Mouse (Mus musculus) lung, postnatal 4 days (tissue): Measurements from ENCODE around the gene Tex45.

Source experiments
- DNase-seq, 2 experiments: peaks; one replicate each; pipeline ENCODE4 v3.0.0; 2021

Gene Tex45

DNA sequence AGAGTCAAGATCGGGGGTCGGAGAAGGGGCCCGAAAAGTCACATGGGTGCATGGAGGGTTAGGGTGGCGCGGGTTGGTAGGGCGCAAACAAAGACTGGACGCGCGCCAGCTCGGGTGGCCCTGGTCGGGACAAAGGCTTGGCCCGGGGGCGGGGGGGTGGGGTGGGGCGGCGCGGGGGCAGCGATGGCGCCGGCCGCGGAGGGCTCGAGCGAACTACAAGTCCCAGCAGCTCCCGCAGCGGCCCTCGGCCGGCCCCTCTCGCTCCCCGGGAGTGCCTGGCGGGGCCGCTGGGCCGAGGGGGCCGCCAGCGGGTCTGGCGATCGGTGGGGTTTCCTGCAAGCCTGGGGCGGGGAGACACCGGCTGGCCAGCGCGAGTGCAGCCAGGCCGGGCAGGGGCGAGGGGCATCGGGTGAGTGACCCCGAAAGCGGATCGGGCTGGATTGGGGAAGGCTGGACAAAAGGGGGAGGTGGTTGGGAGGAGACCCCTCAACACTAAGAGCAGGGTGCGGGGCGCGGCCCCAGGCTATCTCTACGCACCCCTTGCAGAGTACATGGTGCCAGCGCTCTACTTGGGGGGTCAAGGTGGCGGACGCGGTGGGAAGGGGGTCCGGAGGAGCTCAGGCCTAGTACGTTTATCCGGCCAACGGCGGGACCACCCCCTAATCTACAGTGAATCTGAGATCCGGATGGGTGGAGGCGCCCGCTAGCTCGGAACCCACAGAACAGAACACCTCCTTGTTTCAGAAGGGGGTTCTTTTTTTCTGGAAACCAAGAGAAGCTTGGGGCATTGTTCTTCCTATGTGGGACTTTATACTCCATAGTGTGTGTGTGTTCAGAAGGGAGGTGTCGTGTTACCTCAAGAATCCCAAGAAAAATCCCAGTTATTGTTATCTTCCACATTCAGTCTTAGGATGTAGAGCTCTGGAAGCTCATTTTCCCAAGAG is 22.5 kb downstream of the Tex45 start, which contains the start of gene Zfp358:
Zfp358 (plus strand) TSS at position 238 of the 944 bp plus-strand sequence.
- DNase-seq = peak; percentile 83 to 91

DNA sequence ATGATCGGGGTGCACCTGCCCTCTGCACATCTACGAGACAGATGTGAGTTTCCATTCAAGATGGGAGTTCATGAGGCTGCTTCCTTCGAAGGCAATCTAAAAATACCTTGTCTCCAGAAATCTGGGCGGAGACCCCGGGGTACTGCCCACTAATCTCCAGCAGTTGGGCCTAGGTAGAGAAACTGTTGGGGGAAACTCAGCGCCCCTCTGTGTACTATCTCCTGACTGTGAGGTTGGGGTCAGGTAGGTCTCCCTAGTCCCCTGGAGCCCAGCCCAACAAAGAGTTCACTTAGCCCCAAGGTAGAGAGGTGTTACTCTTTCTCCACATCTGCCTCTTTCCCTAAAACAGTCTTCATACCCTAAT is 23.2 kb downstream of the Tex45 start:
- DNase-seq = no peak

DNA sequence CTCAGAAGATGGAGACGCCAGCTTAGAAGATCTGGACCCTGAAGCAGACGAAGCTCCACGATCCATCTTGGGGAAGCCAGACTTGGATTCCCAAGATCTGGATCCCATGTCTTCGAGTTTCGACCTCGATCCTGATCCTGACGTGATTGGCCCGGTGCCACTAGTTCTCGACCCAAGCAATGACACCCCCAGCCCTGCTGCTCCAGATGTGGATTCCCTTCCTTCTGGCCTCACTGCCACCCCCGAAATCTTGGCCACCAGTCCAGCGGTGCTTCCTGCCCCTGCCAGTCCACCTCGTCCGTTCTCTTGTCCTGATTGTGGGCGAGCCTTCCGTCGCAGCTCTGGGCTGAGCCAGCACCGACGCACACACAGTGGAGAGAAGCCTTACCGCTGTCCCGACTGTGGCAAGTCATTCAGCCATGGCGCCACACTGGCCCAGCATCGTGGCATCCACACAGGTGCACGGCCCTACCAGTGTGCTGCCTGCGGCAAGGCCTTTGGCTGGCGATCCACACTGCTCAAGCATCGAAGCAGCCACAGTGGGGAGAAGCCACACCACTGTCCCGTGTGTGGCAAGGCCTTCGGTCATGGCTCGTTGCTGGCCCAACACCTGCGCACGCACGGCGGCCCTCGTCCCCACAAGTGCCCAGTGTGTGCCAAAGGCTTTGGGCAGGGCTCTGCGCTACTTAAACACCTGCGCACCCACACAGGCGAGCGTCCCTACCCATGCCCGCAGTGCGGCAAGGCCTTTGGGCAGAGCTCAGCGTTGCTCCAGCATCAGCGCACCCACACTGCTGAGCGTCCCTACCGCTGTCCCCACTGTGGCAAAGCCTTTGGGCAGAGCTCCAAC is 25.1 kb downstream of the Tex45 start:
- DNase-seq = peak in 1 of 2 experiments; percentile 28

DNA sequence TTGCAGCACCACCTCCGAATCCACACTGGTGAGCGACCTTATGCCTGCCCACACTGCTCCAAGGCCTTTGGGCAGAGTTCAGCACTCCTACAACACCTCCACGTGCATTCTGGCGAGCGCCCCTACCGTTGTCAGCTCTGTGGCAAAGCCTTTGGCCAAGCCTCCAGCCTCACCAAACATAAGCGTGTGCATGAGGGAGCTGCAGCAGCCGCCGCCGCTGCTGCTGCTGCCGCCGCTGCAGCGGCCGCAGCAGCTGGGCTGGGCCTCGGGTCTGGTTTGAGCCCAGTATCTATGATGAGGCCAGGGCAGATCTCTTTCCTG is 25.7 kb downstream of the Tex45 start:
- no peak for DNase-seq

DNA sequence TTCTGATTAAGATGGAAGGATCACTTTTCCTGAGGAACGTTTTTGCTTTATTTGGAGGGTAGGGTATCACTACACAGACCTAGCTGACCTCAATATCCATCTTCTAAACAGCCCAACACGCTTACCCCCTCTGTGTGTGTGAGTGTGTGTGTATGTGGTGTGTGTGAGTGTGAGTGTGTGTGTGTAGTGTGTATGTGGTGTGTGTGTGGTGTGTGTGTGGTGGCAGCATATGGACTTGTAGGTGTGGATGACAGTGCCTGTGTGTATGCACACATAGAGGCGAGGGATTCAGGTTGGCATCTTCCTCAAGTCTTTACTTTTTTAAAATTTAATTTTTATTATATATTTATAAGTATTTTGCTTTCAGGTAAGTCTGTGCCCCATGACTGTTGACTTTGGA is 27.9 kb downstream of the Tex45 start:
- DNase-seq = no peak

DNA sequence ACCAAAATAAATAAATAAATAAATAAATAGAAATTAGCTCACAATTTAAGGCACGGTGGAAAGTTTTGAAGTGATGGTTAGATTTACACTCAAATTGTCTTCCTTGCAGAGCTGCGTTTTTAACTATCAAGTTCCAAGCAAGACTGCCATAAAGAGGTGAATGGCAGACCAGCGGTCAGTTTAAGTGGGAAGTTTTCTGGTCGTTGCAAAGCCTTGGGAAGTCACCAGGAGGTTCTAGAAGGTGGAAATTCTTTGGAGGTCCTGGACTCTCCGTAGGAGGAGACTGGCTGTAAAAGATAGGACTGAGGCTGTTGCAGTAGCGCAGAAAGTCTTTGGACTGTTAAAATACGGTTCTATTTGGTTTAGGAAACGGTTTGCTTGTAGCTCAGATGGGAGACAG is 29.1 kb downstream of the Tex45 start:
- DNase-seq = no peak

DNA sequence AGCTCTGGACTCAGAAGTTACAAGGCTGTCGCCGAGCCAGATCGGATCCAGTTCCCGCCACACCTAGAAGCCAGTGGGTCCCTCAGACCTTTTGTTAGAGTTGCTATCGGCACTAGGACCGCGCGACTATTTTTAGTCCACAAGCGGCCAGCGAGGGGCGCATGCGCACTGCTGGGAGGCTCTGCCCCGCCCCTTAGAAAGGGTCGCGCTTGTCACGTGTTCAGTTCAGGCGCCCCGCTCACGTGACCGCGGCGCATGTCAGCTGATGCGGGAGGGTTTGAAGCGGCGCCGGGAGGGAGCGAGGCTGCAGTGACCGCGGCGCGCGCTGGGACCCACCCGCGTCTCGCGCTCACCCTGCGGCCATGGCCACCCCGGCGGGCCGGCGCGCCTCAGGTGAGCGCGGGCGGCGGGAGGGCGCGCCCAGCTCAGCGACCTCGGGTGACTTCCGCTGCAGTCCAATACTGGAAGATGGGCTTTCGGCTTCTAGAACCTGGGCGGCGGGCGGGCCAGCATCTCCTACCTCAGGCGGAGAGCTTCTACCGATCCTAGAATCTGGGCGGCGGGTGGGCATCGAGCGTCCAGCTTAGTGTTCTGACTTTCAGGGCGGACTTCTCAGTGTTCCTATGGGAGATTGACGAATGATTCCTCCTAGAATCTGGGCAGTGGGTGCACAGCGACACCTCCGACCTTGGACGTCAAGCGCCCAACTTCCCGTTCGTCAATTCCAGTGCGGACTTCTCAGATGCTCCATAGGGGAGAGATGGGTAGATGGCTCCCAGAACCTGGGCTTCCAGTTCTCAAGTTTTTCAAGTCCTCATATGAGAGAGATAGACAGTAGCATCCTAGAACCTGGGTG is 29.8 kb downstream of the Tex45 start, which contains the start of gene Mcoln1:
Mcoln1 (plus strand) TSS at position 223 of the 856 bp plus-strand sequence.
- DNase-seq = peak; percentile 99

DNA sequence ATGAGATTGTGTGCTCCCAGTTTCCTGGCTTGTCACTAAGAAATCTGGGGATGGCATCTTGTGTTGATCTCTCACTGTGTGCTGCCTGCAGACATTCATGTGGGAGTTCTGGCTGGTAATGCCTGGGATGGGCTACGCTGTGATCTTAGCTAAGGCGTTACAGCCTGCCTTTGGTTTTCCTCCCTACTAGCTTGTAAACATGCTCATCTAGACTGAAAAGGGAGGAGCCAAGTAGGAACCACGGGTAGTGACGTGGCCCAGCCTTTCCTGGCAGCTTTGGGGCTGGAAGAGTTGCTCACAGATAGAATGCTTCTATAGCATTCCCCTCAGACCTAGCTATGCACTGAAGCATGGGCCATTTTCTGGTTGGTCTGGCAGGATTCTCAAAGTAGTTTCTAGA is 31.6 kb downstream of the Tex45 start:
- no peak for DNase-seq

DNA sequence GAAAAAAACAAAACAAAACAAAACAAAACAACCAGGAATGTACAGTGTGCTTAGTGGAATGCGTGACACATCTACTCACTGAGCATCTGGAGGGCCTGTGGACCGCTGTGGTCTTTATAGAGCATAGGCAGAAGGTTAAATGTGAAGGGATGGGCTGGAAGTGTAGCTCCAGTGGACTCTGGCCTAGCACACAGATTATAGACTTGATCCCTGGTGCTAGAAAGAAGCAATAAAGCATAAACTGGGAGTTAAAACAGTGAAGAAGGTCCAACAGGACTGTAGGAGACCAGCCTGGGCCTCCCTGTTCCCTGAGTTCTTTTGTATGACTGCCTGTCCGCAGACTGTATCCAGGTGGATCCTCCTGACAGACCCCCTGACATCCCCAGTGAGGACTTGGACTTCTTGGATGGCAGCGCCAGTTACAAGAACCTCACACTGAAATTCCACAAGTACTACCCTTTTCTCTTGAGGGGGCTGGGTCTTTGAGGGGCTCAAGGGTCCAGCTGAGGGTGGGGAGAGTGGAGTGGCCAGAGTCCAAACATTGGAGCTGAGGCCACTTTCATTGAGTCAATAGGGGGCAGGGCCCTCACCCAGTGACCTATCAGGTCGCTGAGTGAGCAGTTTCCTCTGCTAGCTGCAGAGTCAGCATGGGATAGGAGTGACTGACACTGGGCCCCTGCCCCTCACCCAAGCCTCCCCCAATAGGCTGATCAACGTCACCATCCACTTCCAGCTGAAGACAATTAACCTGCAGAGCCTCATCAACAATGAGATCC is 37.5 kb downstream of the Tex45 start:
- peak in 1 of 2 experiments; percentile 22 for DNase-seq

DNA sequence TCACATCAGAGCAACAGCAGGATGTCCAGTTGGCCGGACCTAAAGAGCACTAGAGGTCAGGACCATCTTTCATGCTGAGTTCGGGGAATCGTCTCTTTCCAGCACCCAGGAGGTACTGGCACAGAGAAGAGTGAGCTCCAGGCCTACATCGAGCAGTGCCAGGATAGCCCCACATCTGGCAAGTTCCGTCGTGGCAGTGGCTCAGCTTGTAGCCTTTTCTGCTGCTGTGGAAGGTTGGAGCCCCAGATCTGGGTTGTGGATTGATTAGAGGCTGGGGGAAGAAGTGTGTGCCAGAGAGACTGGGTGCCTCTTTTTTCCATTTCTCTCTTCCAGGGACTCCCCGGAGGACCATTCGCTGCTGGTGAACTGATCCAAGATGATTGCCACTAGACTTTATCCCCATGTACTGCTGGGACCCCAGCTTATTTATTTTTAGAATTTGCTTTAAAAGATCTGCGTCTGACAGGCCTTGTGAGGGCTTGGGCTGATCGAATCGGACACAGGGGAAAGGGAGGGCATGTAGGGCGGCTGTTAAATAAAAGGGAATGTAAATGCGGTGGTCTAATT is 44.1 kb downstream of the Tex45 start:
- DNase-seq = no peak

DNA sequence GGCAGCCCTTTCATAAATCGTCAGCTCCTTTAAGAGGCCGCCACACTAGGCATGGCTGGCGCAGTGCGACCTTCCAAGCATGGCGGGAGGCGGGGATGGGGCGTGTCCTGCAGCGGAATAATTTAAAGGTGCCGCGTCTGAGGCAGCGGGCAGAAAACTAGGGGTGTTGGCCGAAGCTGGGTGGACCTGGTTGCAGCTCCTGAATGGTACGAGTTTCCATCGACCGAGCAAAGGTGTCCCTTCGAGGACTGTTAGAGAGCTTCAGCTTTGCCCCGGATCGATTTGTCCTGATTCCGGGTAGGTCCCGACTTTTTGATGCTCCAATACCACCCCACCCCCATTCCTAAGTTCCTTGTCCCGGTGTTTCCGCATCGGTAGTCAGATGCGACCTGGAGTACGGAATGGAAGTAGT is 44.6 kb downstream of the Tex45 start, which contains the start of gene Pnpla6:
Pnpla6 (plus strand) TSS at position 125 of the 412 bp plus-strand sequence.
- peak; percentile 90 to 92 for DNase-seq

DNA sequence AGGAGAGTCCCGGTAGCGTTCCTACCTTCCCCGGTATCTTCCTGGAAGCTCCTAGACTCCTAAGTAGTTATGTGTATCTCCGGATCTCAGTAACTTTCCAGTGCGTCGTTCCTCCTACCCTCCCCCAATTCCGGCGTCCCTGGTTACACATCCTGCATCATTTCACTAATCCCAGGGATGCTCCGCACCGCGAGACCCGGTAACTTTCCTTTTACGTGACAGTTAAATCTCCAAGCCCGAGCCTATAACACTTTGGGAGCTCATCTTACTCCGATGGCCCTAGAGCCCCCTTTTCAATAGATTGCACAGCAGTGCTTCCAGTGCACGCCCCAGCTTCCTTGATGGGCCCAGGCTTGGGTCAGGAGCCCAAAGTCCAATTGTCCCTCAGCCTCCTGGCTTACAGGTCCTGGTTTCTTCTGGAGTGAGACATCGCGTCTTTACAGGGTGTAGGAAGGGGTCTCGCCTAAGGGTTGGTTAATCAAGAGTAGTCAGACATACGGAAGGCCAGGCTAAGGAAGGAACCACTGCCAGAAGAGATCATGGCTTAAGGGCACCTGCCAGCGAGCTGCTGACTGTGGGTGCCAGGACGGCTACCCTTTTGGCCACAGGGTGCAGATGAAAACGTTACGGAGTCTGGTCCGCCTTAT is 45.2 kb downstream of the Tex45 start:
- peak; percentile 45 to 59 for DNase-seq

DNA sequence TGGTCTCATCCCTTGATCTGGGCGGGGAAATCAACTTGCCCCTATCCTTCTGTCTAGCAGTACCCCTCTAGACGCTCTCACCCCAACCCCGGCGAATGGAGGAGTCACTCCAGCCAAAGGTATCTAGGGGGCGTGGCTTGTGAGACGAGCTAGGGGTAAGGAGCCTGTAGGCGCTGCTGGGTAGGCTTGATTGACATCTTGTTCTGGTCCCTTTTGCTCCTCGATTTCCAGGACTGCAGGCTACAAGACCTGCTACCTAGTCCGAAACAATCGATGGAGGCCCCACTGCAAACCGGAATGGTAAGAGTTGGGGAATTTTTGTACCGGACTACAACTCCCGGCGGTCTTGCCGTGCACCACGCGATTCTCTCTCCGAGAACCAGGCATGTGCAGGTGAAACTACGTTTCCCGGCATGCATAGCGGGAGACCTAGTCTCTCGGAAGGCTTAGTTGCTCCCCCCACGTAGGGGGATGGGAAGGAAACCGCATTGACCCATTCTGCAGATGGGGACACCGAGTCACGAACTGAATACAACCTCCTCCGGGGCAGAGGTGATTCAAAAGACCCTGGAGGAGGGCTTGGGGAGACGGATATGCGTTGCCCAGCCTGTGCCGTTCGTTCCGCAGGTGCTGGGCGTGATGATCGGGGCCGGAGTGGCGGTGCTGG is 45.9 kb downstream of the Tex45 start:
- peak; percentile 93 to 94 for DNase-seq

DNA sequence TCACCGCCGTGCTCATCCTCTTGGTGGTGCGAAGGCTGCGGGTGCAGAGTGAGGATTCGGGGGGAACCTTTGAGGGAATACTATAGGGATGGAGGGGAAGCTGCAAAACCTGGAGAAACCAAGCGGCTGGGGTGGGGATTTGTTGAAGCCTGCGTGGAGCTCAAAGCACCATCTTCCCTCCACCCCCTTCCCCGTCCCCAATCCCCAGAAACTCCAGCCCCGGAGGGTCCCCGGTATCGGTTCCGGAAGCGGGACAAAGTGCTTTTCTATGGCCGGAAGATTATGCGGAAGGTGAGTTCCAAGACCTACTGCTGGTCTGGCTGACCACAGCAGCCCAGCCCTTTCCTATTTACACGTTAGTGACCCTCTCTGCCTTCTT is 46.4 kb downstream of the Tex45 start:
- peak; percentile 59 to 63 for DNase-seq

DNA sequence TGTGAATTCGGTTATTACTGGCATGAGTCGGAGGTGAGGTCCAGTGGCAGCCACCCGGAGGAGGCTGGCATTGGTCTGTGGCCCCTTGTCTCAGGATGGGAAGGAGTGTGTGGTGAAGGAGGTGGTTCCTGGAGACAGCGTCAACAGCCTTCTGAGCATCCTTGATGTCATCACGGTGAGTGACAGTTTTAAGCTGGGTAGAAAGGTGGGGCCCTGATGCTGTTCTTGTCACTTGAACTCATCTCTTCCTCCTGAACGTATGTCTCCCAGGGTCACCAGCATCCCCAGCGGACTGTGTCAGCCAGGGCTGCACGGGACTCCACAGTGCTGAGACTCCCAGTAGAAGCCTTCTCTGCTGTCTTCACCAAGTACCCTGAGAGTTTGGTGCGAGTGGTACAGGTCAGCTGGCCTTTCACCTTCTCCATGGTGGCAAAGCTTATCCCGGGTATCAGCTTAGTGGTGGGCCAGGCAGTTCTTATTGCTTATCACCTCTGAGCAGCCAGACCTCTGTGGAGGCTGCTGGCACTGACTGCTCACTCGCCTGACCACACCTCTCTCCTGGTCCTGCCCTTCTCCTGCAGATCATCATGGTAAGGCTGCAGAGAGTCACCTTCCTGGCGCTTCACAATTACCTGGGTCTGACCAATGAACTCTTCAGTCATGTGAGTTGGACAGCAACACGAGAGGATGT is 51.5 kb downstream of the Tex45 start:
- no peak for DNase-seq

DNA sequence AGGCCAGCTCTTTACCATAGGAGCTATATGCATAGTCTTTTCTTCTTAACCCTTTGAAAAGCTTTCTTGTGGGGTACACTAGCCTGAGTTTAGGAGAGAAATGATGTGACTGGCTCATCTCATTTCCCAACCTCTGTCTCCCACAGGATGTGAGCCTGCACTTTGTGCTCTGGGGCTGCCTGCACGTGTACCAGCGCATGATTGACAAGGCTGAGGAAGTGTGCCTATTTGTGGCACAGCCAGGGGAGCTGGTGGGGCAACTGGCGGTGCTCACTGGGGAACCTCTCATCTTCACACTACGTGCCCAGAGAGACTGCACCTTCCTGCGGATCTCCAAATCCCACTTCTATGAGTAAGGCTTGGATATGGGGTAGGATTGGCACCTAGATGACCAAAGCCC is 60.2 kb downstream of the Tex45 start:
- no peak for DNase-seq

DNA sequence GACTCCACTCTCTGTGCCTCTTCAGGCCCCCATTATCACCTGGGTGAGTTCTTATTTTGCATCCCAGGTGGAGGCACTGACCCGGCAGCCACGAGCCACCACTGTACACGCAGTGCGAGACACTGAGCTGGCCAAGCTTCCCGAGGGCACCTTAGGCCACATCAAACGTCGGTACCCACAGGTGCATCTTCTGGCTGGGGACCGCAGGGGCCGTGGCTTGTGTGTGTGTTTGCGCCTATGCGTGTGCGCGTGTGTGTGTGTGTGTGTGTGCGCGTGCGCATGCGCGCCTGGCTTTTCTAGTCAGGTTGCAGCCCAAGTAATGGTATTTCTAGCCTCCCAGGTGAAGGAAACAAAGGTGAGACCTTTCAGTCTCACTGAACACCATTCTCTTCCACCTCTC is 61.3 kb downstream of the Tex45 start:
- DNase-seq = peak in 1 of 2 experiments; percentile 21

DNA sequence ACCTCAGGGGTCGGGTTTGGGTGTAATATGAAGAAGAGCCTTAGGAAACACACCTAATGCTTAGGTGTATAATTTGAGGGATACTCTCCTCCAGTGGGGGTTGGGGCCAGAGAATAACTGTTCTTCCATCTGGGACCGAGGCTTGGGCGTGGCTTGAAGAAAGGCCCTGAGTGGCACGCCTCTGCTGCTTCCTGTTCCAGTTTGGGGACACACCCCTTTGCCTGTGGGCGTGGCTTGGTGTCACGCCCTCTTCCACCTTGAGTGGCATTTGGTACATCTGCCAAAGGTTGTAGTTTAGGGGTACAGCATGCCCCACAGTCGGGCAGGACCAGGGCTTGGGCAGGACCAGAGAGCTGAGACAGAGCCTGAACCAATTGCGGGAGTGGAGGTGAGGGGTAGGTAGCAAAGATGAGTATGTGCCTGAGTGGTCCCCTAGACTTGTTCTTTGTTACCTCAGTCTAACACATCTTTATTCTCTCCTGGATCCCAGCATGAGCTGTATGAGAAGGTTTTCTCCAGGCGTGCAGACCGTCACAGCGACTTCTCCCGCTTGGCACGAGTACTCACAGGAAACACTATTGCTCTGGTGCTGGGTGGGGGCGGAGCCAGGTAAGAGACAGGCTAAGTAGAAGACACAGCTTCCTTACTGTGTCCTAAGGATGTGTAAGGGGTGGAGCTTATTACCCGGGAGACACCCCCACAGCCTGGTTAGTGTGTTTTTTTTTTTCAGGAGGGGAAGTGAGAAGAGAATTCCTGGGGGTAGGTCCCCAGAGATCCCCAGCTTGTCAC is 65.6 kb downstream of the Tex45 start:
- DNase-seq = peak; percentile 13 to 34
